Mouse (Mus musculus) lung, postnatal 0 days (tissue): ENCODE data around the gene Rragd.

Experiments used
- CTCF ChIP-seq: IDR thresholded peaks from 2 replicates; pipeline ENCODE4 v1.5.1; 2016; ENCODE audit warnings: antibody characterized with exemption, mild to moderate bottlenecking
- EP300 ChIP-seq: IDR thresholded peaks from 2 replicates; pipeline ENCODE4 v1.6.1; 2016; ENCODE audit warnings: antibody characterized with exemption, mild to moderate bottlenecking, control low read depth

- no peak for TF ChIP-seq CTCF
- no peak for TF ChIP-seq EP300
Observed at GRCm38 (mm10) chr4:32977331-32977730, 5.5 kb upstream of the Rragd start.
